Mouse (Mus musculus) embryonic facial prominence, embryonic 15.5 days (tissue): ENCODE data around the gene Rem2. TPM values are rescaled to one million over a fixed set of nuclear protein-coding genes. Genes with fewer than 3 reads are reported as not detected.

Experiments used
- ATAC-seq: fragments of 200-750 bp; cut with Nextera tagmentation; 2 replicates; pipeline ENCODE4 v1.8.0; 2017; ENCODE audit warnings: low read depth, moderate TSS enrichment; ENCODE audit not compliant: insufficient number of reproducible peaks, low FRiP score, low TSS enrichment
- H3K27ac ChIP-seq: fragments of 300-500 bp; sonication (generic); replicated peaks from 2 replicates; pipeline ENCODE4 v1.5.1; 2015; ENCODE audit warnings: mild to moderate bottlenecking, inconsistent platforms
- H3K27me3 ChIP-seq: fragments of 300-500 bp; sonication (generic); 2 replicates; pipeline ENCODE4 v1.6.1; 2015; ENCODE audit warnings: inconsistent platforms
- H3K36me3 ChIP-seq: fragments of 300-500 bp; sonication (generic); 2 replicates; pipeline ENCODE4 v1.6.1; 2015; ENCODE audit warnings: mild to moderate bottlenecking, inconsistent platforms
- H3K4me1 ChIP-seq: fragments of 300-500 bp; sonication (generic); 2 replicates; pipeline ENCODE4 v1.6.1; 2015; ENCODE audit warnings: inconsistent platforms
- H3K4me2 ChIP-seq: fragments of 300-500 bp; sonication (generic); replicated peaks from 2 replicates; pipeline ENCODE4 v1.6.1; 2015; ENCODE audit warnings: mild to moderate bottlenecking, inconsistent platforms
- H3K4me3 ChIP-seq: fragments of 300-500 bp; sonication (generic); replicated peaks from 2 replicates; pipeline ENCODE4 v1.5.1; 2015; ENCODE audit warnings: mild to moderate bottlenecking, inconsistent platforms
- H3K9ac ChIP-seq: fragments of 300-500 bp; sonication (generic); 2 replicates; pipeline ENCODE4 v1.6.1; 2015; ENCODE audit warnings: inconsistent platforms
- H3K9me3 ChIP-seq: fragments of 300-500 bp; sonication (generic); replicated peaks from 2 replicates; pipeline ENCODE4 v1.6.1; 2016; ENCODE audit warnings: inconsistent platforms
- WGBS: fragments of 180-500 bp; shearing (Covaris S2); methylation state at CpG from one replicate; pipeline ENCODE4 v1.1.7; 2015; 5-methylcytosine and 5-hydroxymethylcytosine counted together
- polyA plus RNA-seq: library from polyadenylated mRNA; unstranded; fragments of >200 nt; fragmentation: Nextera tagmentation; extraction: Ambion mirVana; gene quantifications from 2 replicates; pipeline ENCODE4 v1.2.1, GENCODE M21; 2015

Rem2 gene
- polyA plus RNA-seq, 1 experiment from 2014 or later = 3.9 TPM

- 14% methylated on average over 17 of the region's 17 CpGs for whole genome bisulfite sequencing
- Histone ChIP-seq H3K4me1 (peaks cover 56% of the 10 kb centered on the region), H3K36me3 (peaks cover 33% of the 10 kb centered on the region), H3K4me3 (peak overlapping the region; percentile 85), H3K9ac (peak overlapping the region; percentile 93), H3K27me3 (no peaks in the 10 kb centered on the region), H3K27ac (peak overlapping the region; percentile 100), H3K9me3 (no peaks in the 10 kb centered on the region), H3K4me2 (peak overlapping the region; percentile 81)
- 0 out of 2 replicates have a peak, but pooled peaks have one; percentile 27 for ATAC-seq
Observed at GRCm38 (mm10) chr14:54432837-54433830, 42.8 kb upstream of the Rem2 start.

- peak overlapping the region; percentile 85 for H3K4me3 ChIP-seq
- peaks cover 38% of the 10 kb centered on the region for H3K36me3 ChIP-seq
- 36% methylated on average over 12 of the region's 12 CpGs for WGBS
- peaks cover 56% of the 10 kb centered on the region for H3K4me1 ChIP-seq
- peak overlapping the region; percentile 100 for H3K27ac ChIP-seq
- no peaks in the 10 kb centered on the region for H3K27me3 ChIP-seq
- H3K9me3 ChIP-seq = no peaks in the 10 kb centered on the region
- peak overlapping the region; percentile 81 for H3K4me2 ChIP-seq
- no peak for ATAC-seq
- peak overlapping the region; percentile 93; the same call in 1 of the 2 replicates for H3K9ac ChIP-seq
Observed at GRCm38 (mm10) chr14:54433941-54434531, 41.9 kb upstream of the Rem2 start.

- Histone ChIP-seq H3K36me3 (peaks cover 50% of the 10 kb centered on the region), H3K27me3 (no peaks in the 10 kb centered on the region), H3K4me1 (peaks cover 49% of the 10 kb centered on the region), H3K4me3 (no peak overlapping the region), H3K27ac (no peak overlapping the region), H3K9me3 (no peaks in the 10 kb centered on the region), H3K9ac (no peak overlapping the region), H3K4me2 (no peak overlapping the region)
- ATAC-seq = no peak
- 73% methylated on average over 11 of the region's 11 CpGs for WGBS
Observed at GRCm38 (mm10) chr14:54435194-54435918, 40.5 kb upstream of the Rem2 start.

DNA sequence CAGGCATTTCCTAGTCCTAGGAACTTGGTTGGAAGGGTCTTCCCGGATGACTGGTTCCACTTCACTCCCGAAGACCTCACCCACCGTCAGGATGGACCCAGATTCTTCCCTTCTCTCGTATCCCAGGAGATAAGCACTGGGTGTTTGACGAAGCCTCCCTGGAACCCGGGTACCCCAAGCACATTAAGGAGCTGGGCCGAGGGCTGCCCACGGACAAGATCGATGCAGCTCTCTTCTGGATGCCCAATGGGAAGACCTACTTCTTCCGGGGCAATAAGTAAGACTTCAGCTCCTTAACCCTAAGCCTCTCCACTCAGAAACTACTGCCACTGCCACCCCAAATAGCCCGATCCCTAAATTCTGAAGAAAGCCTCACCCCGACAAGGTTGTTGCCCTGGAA, 36.7 kb upstream of the Rem2 start:
- Histone ChIP-seq H3K9me3 (no peaks in the 10 kb centered on the region), H3K9ac (no peak overlapping the region), H3K4me2 (no peak overlapping the region), H3K36me3 (peaks cover 64% of the 10 kb centered on the region), H3K27ac (no peak overlapping the region), H3K4me3 (no peak overlapping the region), H3K27me3 (no peaks in the 10 kb centered on the region), H3K4me1 (peaks cover 50% of the 10 kb centered on the region)
- WGBS = 87% methylated on average over 12 of the region's 12 CpGs
- no peak for ATAC-seq

DNA sequence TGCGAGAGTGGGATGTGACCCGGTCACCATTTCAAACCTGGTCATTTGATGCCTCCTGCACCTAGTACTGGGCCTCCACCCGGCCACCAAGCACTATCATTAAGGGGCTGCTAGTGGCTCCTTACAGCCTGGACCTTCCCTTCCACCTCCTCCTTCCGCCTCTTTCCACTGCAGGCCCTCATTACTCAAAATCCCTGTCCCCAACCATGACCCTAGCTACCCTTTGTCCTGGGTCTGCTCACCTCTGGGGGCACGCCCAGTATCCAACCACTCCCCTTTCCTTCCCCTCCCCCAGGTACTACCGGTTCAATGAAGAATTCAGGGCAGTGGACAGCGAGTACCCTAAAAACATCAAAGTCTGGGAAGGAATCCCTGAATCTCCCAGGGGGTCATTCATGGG, 36.3 kb upstream of the Rem2 start:
- ATAC-seq = no peak
- peaks cover 48% of the 10 kb centered on the region for H3K4me1 ChIP-seq
- no peaks in the 10 kb centered on the region for H3K9me3 ChIP-seq
- no peak overlapping the region for H3K9ac ChIP-seq
- no peak overlapping the region for H3K27ac ChIP-seq
- H3K36me3 ChIP-seq = peaks cover 64% of the 10 kb centered on the region
- H3K27me3 ChIP-seq = no peaks in the 10 kb centered on the region
- no peak overlapping the region for H3K4me3 ChIP-seq
- H3K4me2 ChIP-seq = no peak overlapping the region
- WGBS = 64% methylated on average over 7 of the region's 7 CpGs

GRCm38 (mm10) chr14:54440538-54440937, 35.4 kb upstream of the Rem2 start:
- H3K4me2 ChIP-seq = no peak overlapping the region
- H3K27ac ChIP-seq = no peak overlapping the region
- 90% methylated on average over 14 of the region's 14 CpGs for WGBS
- H3K9me3 ChIP-seq = no peaks in the 10 kb centered on the region
- no peak for ATAC-seq
- H3K9ac ChIP-seq = no peak overlapping the region
- no peaks in the 10 kb centered on the region for H3K27me3 ChIP-seq
- peaks cover 59% of the 10 kb centered on the region for H3K36me3 ChIP-seq
- H3K4me3 ChIP-seq = no peak overlapping the region
- H3K4me1 ChIP-seq = peaks cover 39% of the 10 kb centered on the region

DNA sequence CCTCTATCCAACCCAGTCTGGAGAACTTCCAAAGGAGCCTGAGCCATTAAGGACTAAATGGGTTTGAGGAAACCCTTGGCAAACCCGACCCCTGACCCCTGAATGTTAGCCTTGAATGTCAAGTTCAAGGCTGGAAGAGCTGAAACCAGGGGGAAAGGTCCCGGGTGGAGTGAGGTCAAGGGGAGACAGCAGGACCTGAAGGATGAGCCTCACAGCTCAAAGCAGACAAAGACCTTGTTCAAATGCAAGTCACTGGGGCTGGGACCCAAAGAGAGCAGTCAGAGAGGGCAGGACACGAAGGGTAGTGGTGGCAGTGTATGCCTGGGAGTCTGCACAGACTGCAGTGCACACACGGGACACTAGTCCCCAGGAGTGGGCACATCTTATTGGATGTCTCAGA, 34.5 kb upstream of the Rem2 start:
- WGBS = 71% methylated on average over 4 of the region's 4 CpGs
- H3K36me3 ChIP-seq = peaks cover 51% of the 10 kb centered on the region

GRCm38 (mm10) chr14:54442548-54442947, 33.4 kb upstream of the Rem2 start:
- ATAC-seq = no peak
- Histone ChIP-seq H3K27ac (peak overlapping the region; percentile 95), H3K9ac (no peak overlapping the region), H3K4me2 (no peak overlapping the region), H3K4me1 (peaks cover 35% of the 10 kb centered on the region), H3K36me3 (peaks cover 39% of the 10 kb centered on the region), H3K4me3 (no peak overlapping the region), H3K27me3 (no peaks in the 10 kb centered on the region), H3K9me3 (no peaks in the 10 kb centered on the region)
- WGBS = 81% methylated on average over 3 of the region's 3 CpGs

More for the DNA sequence above, 34.5 kb upstream of the Rem2 start:
- peak overlapping the region; percentile 48; the same call in 1 of the 2 replicates for H3K27ac ChIP-seq
- ATAC-seq = no peak
- peaks cover 35% of the 10 kb centered on the region for H3K4me1 ChIP-seq
- H3K4me2 ChIP-seq = no peak overlapping the region
- H3K9ac ChIP-seq = no peak overlapping the region
- no peaks in the 10 kb centered on the region for H3K9me3 ChIP-seq
- H3K4me3 ChIP-seq = no peak overlapping the region
- no peaks in the 10 kb centered on the region for H3K27me3 ChIP-seq

DNA sequence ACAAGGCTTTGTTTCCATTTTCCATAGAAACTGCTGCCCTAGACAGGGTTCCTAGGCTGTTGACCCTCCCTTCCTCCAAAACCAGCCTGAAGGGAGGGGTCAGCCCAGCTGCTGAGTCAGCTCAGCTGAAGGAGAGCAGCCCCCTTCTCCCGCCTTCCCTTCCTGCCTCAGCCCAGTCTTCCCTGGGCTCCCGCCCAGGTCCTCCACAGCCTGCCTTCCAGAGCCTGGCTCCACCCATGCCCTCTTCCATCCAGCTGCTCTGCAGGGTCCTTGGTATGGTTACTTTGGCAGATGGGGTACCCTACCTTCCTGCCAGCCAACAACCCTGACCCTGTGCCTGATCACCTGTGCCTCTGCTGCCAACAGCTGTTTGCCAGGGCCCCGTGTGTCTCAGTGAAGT, 32.7 kb upstream of the Rem2 start:
- Histone ChIP-seq H3K4me1 (peaks cover 35% of the 10 kb centered on the region), H3K27ac (peak overlapping the region; percentile 95), H3K9me3 (no peaks in the 10 kb centered on the region), H3K36me3 (peaks cover 35% of the 10 kb centered on the region), H3K9ac (no peak overlapping the region), H3K27me3 (no peaks in the 10 kb centered on the region), H3K4me3 (no peak overlapping the region), H3K4me2 (peak overlapping the region; percentile 33)
- peak; percentile 90 for ATAC-seq
- 15% methylated on average over 3 of the region's 3 CpGs for WGBS

- peak overlapping the region; percentile 95 for H3K27ac ChIP-seq
- no peak overlapping the region for H3K4me3 ChIP-seq
- ATAC-seq = peak; percentile 69
- H3K9me3 ChIP-seq = no peaks in the 10 kb centered on the region
- no peak overlapping the region for H3K4me2 ChIP-seq
- no peak overlapping the region for H3K9ac ChIP-seq
- peaks cover 27% of the 10 kb centered on the region for H3K36me3 ChIP-seq
- H3K4me1 ChIP-seq = peaks cover 39% of the 10 kb centered on the region
- no peaks in the 10 kb centered on the region for H3K27me3 ChIP-seq
- WGBS = 36% methylated on average over 15 of the region's 15 CpGs
Observed at GRCm38 (mm10) chr14:54443712-54444618, 31.9 kb upstream of the Rem2 start.
